Mouse (Mus musculus) left cerebral cortex, adult 8-10 months (tissue): Measurements from ENCODE around the gene Ndufa13. TPM values are rescaled to one million over a fixed set of nuclear protein-coding genes. Genes with fewer than 3 reads are reported as not detected.

Experiments used
- DNase-seq, 2 experiments: peaks; one replicate each; pipeline ENCODE4 v3.0.0; 2022; ENCODE audit warnings: low spot score in 2 of 2
- total RNA-seq, 4 experiments: library from RNA; stranded (reverse); gene quantifications; 2 replicates each; pipeline ENCODE4 v1.2.4; 2022

Ndufa13 gene
- total RNA-seq, 4 experiments from 2014 or later, result 102 to 149 (median 131) TPM

GRCm38 (mm10) chr8:69911917-69912316 is 9.6 kb upstream of the Ndufa13 start:
- DNase-seq, result no peak

GRCm38 (mm10) chr8:69907106-69907505 is 4.7 kb upstream of the Ndufa13 start:
- DNase-seq, result no peak

GRCm38 (mm10) chr8:69906260-69906659 is 3.9 kb upstream of the Ndufa13 start:
- DNase-seq, result no peak

GRCm38 (mm10) chr8:69904096-69904495 is 1.7 kb upstream of the Ndufa13 start:
- DNase-seq, result no peak

GRCm38 (mm10) chr8:69903063-69903542 is 745 bp upstream of the Ndufa13 start:
- peak; percentile 95 to 99 for DNase-seq

GRCm38 (mm10) chr8:69901484-69902162 is 735 bp downstream of the Ndufa13 start:
- peak; percentile 94 to 97 for DNase-seq

- no peak for DNase-seq
Measured at GRCm38 (mm10) chr8:69900895-69901451, 1.4 kb downstream of the Ndufa13 start.

- DNase-seq, result no peak
Measured at GRCm38 (mm10) chr8:69899876-69900275, 2.5 kb downstream of the Ndufa13 start.

- no peak for DNase-seq
Measured at GRCm38 (mm10) chr8:69897857-69898256, 4.5 kb downstream of the Ndufa13 start.

GRCm38 (mm10) chr8:69895772-69896451 is 6.4 kb downstream of the Ndufa13 start:
- no peak for DNase-seq

GRCm38 (mm10) chr8:69894836-69895332 is 7.5 kb downstream of the Ndufa13 start:
- DNase-seq, result no peak

GRCm38 (mm10) chr8:69893863-69894262 is 8.5 kb downstream of the Ndufa13 start:
- peak in 1 of 2 experiments; percentile 59 for DNase-seq

- DNase-seq, result peak; percentile 55 to 60
Measured at GRCm38 (mm10) chr8:69890813-69891241, 11.5 kb downstream of the Ndufa13 start.

- no peak for DNase-seq
Measured at GRCm38 (mm10) chr8:69888902-69889301, 13.5 kb downstream of the Ndufa13 start.

- DNase-seq, result no peak
Measured at GRCm38 (mm10) chr8:69888244-69888866, 14.0 kb downstream of the Ndufa13 start.

- DNase-seq, result no peak
Measured at GRCm38 (mm10) chr8:69887289-69888243, 14.8 kb downstream of the Ndufa13 start, which contains the start of gene Cilp2. Gene Cilp2 (minus strand): TSS chr8:69887687.

- DNase-seq, result no peak
Measured at GRCm38 (mm10) chr8:69884141-69884540, 18.2 kb downstream of the Ndufa13 start.

GRCm38 (mm10) chr8:69882833-69883600 is 19.3 kb downstream of the Ndufa13 start:
- DNase-seq, result peak in 1 of 2 experiments; percentile 17

GRCm38 (mm10) chr8:69882021-69882756 is 20.2 kb downstream of the Ndufa13 start:
- DNase-seq, result peak in 1 of 2 experiments; percentile 45
